Mouse (Mus musculus) E14TG2a.4 (cell line): ENCODE measurements at regions not wholly inside any gene's neighbourhood (a gene's known extent, or its start where the extent isn't known, plus 50 kb on each side); places are given as distances from the start of the nearest gene placed in this dataset.

Source experiments
- CTCF ChIP-seq: conservative IDR thresholded peaks from 2 replicates; pipeline ENCODE4 v1.5.1; 2014; ENCODE audit warnings: low read length
- NANOG ChIP-seq: IDR thresholded peaks from 2 replicates; pipeline ENCODE4 v1.6.1; 2014; ENCODE audit warnings: borderline replicate concordance, low read length, mixed read lengths
- POU5F1 ChIP-seq: IDR thresholded peaks from 2 replicates; pipeline ENCODE4 v1.6.1; 2014; ENCODE audit warnings: low read length, borderline replicate concordance

GRCm38 (mm10) chr1:39078584-39079315 is 93.3 kb downstream of the Pdcl3 start:
- TF ChIP-seq CTCF (no peak), POU5F1 (no peak), NANOG (no peak)
